Mouse (Mus musculus) C2C12 (cell line): ENCODE data around the gene Phospho1.

Experiments
- CTCF ChIP-seq: IDR thresholded peaks from one replicate; pipeline ENCODE4 v1.5.1; 2011; ENCODE audit not compliant: control insufficient read depth, insufficient read depth, insufficient read length
- MYOD1 ChIP-seq: IDR thresholded peaks from one replicate; pipeline ENCODE4 v1.6.1; 2011; ENCODE audit warnings: low read depth; ENCODE audit not compliant: control insufficient read depth, insufficient read length
- USF1 ChIP-seq: IDR thresholded peaks from one replicate; pipeline ENCODE4 v1.6.1; 2011; ENCODE audit warnings: low read depth, mild to moderate bottlenecking, control low read depth, moderate library complexity

DNA sequence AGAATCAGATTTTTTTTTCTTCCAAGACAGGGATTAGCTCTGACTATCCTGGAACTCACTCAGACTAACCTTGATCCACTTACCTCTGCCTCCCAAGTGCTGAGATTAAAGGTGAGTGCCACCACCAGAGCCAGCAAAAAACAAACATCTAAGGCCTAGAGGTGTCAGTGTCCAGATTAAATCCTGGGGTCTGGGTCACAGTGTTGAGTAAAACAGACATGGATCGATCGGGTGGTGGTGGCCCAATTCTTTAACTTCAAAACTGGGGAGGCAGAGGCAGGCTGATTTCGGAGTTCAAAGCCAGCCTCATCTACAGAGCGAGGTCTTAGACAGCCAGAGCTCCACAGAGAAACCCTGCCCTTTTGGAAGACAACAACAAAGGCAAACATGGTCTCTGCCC, 1.9 kb upstream of the Phospho1 start:
- TF ChIP-seq CTCF (no peak), USF1 (no peak), MYOD1 (no peak)
